Mouse (Mus musculus) megakaryocyte, embryonic 14.5 days (primary cell): Measurements from ENCODE around the gene Daxx. TPM values are rescaled to one million over a fixed set of nuclear protein-coding genes. Genes with fewer than 3 reads are reported as not detected.

Source experiments
- H3K27me3 ChIP-seq: replicated peaks from 2 replicates; pipeline ENCODE3; 2012; ENCODE audit warnings: inconsistent platforms
- H3K36me3 ChIP-seq: replicated peaks from 2 replicates; pipeline ENCODE3; 2012; ENCODE audit warnings: low read length, inconsistent platforms, mixed read lengths
- H3K4me1 ChIP-seq: 2 replicates; pipeline ENCODE4 v1.6.1; 2012; ENCODE audit warnings: inconsistent platforms
- H3K4me3 ChIP-seq: replicated peaks from 2 replicates; pipeline ENCODE3; 2012; ENCODE audit warnings: moderate library complexity, mild to moderate bottlenecking, inconsistent platforms
- H3K9me3 ChIP-seq: 2 replicates; pipeline ENCODE4 v1.6.1; 2012; ENCODE audit warnings: inconsistent platforms
- FLI1 ChIP-seq: IDR thresholded peaks from 2 replicates; pipeline ENCODE4 v1.6.1; 2012; ENCODE audit warnings: low read length, inconsistent platforms, mixed read lengths
- GATA1 ChIP-seq: IDR thresholded peaks from 3 replicates; pipeline ENCODE4 v1.6.1; 2012; ENCODE audit warnings: mixed read lengths, low read length, inconsistent platforms, borderline replicate concordance
- polyA plus RNA-seq: library from polyadenylated mRNA; stranded (reverse); fragments of >175 nt; gene quantifications from 2 replicates; pipeline ENCODE4 v1.2.3, GENCODE M21; 2012; ENCODE audit warnings: low replicate concordance; ENCODE audit not compliant: insufficient read depth

Daxx gene
- polyA plus RNA-seq, 1 experiment = 20.0 TPM

DNA sequence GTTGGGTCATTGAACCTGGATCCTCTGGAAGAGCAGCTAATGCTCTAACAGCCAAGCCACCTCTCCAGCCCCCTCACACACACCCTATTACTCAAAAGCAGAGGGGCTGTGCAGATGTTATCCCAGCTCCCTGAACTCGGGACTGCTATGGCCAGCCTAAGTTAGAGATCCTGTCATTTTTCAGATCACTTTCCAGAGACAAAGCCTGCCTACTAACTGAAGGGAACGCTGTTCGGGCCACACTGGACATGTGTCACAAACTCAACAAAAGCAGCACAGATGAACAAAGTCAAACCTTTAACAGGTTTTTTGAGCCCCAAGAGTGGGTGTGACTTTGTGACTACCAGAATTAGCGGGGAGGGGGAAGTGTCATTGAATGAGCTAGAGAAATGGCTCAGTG is 43.7 kb downstream of the Daxx start:
- Histone ChIP-seq H3K27me3 (no peaks in the 10 kb centered on the region), H3K4me3 (peak overlapping the region; percentile 78), H3K9me3 (no peaks in the 10 kb centered on the region), H3K36me3 (peaks cover 65% of the 10 kb centered on the region), H3K4me1 (peaks cover 79% of the 10 kb centered on the region)
- TF ChIP-seq FLI1 = no peak
- no peak for TF ChIP-seq GATA1

DNA sequence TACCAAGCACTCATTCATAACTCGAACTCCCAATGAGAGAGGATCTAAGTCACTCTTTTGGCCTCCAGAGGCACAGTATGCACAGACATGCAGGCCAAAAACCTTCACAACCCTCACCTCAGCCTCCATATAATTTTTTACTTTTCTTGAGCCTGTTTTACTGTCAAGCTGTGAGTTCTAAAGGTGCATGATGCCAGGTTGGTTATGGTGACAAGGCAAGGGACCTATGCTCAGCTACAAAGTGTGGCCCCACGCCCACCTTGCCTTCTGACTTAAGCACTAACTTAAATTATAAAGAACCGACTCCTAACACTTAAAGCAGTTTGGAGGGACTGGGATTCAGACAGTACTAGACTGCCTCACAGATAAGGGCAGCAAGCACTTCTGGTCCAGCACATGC is 44.1 kb downstream of the Daxx start:
- Histone ChIP-seq H3K9me3 (no peaks in the 10 kb centered on the region), H3K4me3 (peak overlapping the region; percentile 78), H3K27me3 (no peaks in the 10 kb centered on the region), H3K36me3 (peaks cover 65% of the 10 kb centered on the region), H3K4me1 (peaks cover 77% of the 10 kb centered on the region)
- no peak for TF ChIP-seq FLI1

DNA sequence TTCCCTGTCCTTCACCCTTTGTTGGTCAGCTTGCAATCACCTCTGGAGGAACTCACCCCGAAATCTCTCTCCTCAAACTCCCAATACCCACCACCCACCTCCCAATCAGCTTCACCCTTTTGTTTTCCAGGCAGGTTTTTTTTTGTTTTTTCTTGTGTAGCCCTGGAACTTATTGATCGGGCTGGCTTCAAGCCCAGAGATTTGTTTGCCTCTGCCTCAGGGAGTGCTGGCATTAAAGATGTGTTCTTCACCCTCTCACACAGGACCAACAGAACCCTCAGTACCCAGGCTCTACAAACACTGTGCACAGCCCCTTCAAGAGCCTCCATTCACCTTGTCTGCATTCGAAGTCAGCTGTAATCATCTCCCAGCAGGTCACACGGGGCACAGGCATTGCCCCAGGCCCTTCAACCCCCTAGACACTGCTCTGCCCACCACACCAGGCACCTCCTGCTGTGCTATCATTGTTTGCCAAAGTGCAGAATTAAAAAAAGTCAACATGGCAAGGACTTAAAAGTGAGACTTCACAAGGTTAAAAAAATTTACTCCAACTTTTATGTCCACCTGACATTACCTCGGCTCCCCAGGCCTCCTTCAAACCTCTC is 44.8 kb downstream of the Daxx start:
- Histone ChIP-seq H3K27me3 (no peaks in the 10 kb centered on the region), H3K36me3 (peaks cover 65% of the 10 kb centered on the region), H3K4me1 (peaks cover 70% of the 10 kb centered on the region), H3K9me3 (no peaks in the 10 kb centered on the region), H3K4me3 (peak overlapping the region; percentile 98)
- TF ChIP-seq FLI1 = no peak
- no peak for TF ChIP-seq GATA1

DNA sequence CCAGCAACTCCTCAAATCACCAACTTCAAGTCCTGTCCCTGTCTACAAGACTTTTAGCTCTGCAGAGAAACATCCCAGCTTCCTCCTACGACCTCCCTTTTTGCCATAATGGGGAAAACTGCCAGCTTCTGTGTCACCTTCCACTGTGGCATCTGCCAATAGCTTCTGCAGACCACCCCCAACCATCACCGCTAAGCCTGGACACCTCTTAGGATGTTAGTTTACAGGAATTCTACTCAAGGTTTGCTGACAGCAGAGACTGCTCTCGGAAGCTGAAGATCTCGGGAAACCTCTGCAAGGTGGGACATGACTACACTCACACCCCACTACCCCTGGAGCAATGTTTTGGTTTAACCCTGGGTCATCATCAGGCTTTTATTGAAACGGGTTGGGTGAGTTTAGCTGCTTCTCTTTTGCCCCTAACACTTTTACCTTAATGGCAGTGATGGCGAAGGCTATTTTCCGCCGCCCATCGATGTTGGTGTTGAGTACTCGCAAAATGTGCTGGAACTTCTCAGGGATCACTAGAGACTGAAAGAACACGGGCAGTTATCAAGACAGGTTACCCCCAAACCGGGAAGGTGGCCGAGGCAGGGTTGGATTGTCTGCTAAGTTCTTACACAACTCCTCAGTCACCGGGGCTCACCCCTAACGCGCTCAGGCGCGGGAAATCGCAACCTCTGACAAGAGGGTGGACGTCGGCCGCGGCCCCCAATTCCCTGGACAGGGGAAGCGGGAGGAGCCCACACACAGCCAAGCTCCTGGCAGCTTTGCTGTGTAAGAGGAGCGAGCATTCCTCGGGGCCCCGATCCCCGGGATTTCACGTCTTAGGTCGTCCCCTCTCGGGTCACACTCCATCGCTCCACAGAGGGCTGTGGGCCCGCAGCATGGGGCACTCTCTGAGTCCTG is 45.7 kb downstream of the Daxx start:
- Histone ChIP-seq H3K27me3 (no peaks in the 10 kb centered on the region), H3K4me3 (peak overlapping the region; percentile 98), H3K4me1 (peaks cover 66% of the 10 kb centered on the region), H3K9me3 (no peaks in the 10 kb centered on the region), H3K36me3 (peaks cover 65% of the 10 kb centered on the region)
- TF ChIP-seq FLI1 (no peak), GATA1 (no peak)

DNA sequence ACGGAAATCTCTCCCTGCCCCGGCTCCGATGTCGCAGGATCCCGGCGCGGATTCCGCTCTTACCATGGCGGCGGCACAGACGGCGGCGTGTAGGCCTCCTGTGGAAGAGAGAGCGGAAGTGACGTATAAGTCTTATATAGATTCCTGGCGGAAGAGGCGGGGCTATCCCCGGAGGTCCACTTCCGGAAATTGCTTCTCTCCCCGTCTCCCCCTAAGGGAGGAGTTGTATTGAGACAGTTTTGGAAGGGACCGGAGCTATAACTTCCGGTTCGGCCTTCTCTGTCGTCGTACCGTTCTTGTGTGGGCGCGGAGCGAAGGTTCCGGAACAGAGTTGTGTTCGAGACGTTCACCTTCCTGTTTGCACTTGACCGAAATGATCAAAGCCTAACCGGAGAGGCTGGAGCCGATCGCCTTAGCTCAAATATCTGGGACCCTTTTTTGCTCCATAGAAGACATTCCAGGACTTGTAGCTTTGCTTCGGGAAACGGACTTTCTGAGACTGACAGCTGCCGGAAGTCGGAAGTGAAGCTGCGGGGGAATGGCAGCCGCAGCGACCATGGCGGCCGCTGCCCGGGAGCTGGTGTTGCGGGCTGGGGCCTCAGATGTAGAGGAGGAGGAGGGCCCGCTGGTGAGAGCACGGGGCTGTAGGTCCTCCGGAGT is 46.5 kb downstream of the Daxx start, which contains the start of the genes Vps52 and Rps18:
Vps52 (plus strand) TSS at position 258 of the 660 bp plus-strand sequence.
Rps18 (minus strand) TSS at position 447 of the 660 bp plus-strand sequence.
- Histone ChIP-seq H3K4me3 (peak within 1 kb of the TSS; percentile 98), H3K4me1 (peaks cover 58% of the 10 kb centered on the region), H3K9me3 (no peaks in the 10 kb centered on the region), H3K36me3 (peaks cover 64% of the 10 kb centered on the region), H3K27me3 (no peaks in the 10 kb centered on the region)
- TF ChIP-seq FLI1 (peak; percentile 92), GATA1 (no peak)

DNA sequence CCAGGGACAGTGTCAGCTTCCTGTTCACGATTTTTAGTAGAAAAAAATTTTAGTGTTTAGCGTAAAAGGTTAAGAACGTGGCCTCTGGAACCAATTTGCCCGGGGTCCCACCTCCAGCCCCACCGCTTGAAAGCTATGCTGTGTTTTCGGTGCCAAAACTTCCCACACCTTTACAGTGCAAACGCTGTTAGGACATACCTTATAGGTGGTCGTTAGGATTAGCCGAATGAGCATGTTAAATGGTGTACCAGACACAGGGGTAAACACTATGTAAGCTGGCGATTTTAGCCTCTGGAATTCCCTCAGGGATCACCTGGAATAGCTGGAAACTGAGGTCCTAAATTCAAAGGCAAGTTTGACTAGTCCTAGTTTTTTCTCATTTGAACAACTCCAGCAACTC is 47.1 kb downstream of the Daxx start:
- no peaks in the 10 kb centered on the region for H3K27me3 ChIP-seq
- H3K4me3 ChIP-seq = peak overlapping the region; percentile 98
- TF ChIP-seq GATA1 (no peak), FLI1 (no peak)
- no peaks in the 10 kb centered on the region for H3K9me3 ChIP-seq
- H3K36me3 ChIP-seq = peaks cover 70% of the 10 kb centered on the region
- H3K4me1 ChIP-seq = peaks cover 51% of the 10 kb centered on the region

DNA sequence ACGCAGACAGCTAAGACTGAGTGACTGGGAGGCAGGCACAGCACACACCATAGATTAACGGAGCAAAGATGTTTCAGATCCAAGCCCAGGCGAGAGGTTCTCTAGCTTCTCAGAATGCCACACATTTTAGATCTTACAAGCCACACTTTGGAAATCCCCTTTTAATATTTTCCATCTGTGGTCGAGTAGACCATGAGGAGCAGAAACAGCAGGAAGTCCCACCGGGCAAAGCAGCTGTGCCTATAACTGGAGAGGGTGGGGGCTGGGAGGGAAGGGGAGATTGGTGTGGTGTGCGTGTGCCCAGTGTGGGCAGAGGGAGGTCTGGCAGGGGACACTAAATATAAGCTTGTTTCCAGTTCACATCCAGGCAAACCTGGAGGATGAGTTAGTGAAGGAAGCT is 48.3 kb downstream of the Daxx start:
- Histone ChIP-seq H3K9me3 (no peaks in the 10 kb centered on the region), H3K4me1 (peaks cover 40% of the 10 kb centered on the region)
- TF ChIP-seq FLI1 (no peak), GATA1 (no peak)

DNA sequence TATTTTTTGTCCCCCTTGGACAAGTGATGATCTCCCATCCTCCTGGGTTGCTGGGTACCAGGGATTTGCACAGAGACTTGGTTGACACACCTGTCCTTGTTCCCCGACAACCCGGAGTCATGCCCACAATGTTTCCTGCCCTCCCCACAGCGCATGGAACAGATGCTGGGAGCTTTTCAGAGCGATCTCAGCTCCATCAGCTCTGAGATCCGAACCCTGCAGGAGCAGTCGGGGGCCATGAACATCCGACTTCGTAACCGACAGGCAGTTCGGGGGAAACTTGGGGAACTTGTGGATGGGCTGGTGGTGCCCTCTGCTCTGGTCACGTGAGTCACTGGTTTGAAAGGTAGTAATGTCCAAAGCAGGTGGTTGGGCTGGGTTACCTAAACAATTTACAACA is 49.2 kb downstream of the Daxx start:
- H3K4me3 ChIP-seq = no peak overlapping the region
- H3K27me3 ChIP-seq = no peaks in the 10 kb centered on the region
- TF ChIP-seq FLI1 (no peak), GATA1 (no peak)
- no peaks in the 10 kb centered on the region for H3K9me3 ChIP-seq
- peaks cover 67% of the 10 kb centered on the region for H3K36me3 ChIP-seq
- peaks cover 30% of the 10 kb centered on the region for H3K4me1 ChIP-seq

More for the DNA sequence above, 48.3 kb downstream of the Daxx start:
- Histone ChIP-seq H3K27me3 (no peaks in the 10 kb centered on the region), H3K36me3 (peaks cover 67% of the 10 kb centered on the region), H3K4me3 (no peak overlapping the region)

DNA sequence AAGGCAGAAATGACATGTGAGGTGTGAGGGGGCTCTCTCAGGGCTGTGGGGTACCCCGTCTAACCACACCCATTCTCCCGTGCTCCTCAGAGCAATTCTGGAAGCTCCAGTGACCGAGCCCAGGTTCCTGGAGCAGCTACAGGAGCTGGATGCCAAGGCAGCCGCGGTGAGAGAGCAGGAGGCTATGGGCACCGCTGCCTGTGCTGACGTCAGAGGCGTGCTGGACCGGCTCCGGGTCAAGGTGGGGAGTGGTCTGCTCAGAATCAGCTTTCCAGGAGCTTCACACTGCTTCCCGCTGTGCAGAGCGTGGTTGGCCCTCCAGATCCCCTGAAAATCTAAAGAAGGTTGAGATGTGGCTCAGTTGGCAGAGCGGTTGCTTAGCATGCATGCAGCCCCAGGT is 49.9 kb downstream of the Daxx start:
- H3K36me3 ChIP-seq = peaks cover 63% of the 10 kb centered on the region

DNA sequence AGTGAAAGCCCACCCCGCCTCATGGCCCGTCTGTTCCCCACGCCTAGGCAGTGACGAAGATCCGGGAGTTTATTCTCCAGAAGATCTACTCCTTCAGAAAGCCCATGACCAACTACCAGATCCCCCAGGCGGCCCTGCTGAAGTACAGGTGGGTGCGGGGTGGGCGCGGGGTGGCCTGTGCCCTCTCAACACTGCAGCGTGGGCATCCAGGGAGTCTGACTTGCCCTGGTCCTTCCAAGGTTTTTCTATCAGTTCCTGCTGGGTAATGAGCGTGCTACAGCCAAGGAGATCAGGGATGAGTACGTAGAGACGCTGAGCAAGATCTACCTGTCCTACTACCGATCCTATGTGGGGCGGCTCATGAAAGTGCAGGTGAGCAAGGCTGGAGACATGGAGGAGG is 50.7 kb downstream of the Daxx start:
- TF ChIP-seq FLI1 (no peak), GATA1 (no peak)

More for the DNA sequence above, 49.9 kb downstream of the Daxx start:
- H3K9me3 ChIP-seq = no peaks in the 10 kb centered on the region
- peaks cover 27% of the 10 kb centered on the region for H3K4me1 ChIP-seq
- H3K4me3 ChIP-seq = no peak overlapping the region
- no peaks in the 10 kb centered on the region for H3K27me3 ChIP-seq
- TF ChIP-seq FLI1 (no peak), GATA1 (no peak)

More for the DNA sequence above, 50.7 kb downstream of the Daxx start:
- H3K4me3 ChIP-seq = no peak overlapping the region
- H3K36me3 ChIP-seq = peaks cover 61% of the 10 kb centered on the region
- H3K27me3 ChIP-seq = no peaks in the 10 kb centered on the region
- H3K4me1 ChIP-seq = peaks cover 19% of the 10 kb centered on the region
- no peaks in the 10 kb centered on the region for H3K9me3 ChIP-seq
